Mouse (Mus musculus) neural tube, embryonic 12.5 days (tissue): Measurements from ENCODE around the gene Prdx6. TPM values are rescaled to one million over a fixed set of nuclear protein-coding genes. Genes with fewer than 3 reads are reported as not detected.
"Not testable (repeated sequence)": the region's sequence is repeated elsewhere in the genome, so short reads cannot be mapped to it uniquely, and the experiment has no call there.

Source experiments
- ATAC-seq: fragments of 200-750 bp; cut with Nextera tagmentation; 2 replicates; pipeline ENCODE4 v1.8.0; 2017; ENCODE audit warnings: low read depth, mild to moderate bottlenecking, moderate TSS enrichment, moderate library complexity; ENCODE audit not compliant: low FRiP score
- H3K27ac ChIP-seq: fragments of 300-500 bp; sonication (generic); 2 replicates; pipeline ENCODE4 v1.5.1; 2016
- H3K27me3 ChIP-seq: fragments of 300-500 bp; sonication (generic); replicated peaks from 2 replicates; pipeline ENCODE4 v1.6.1; 2016; ENCODE audit warnings: mild to moderate bottlenecking
- H3K36me3 ChIP-seq: fragments of 300-500 bp; sonication (generic); 2 replicates; pipeline ENCODE4 v1.6.1; 2016; ENCODE audit warnings: mild to moderate bottlenecking
- H3K4me1 ChIP-seq: fragments of 300-500 bp; sonication (generic); 2 replicates; pipeline ENCODE4 v1.6.1; 2016
- H3K4me2 ChIP-seq: fragments of 300-500 bp; sonication (generic); replicated peaks from 2 replicates; pipeline ENCODE4 v1.6.1; 2016; ENCODE audit warnings: mild to moderate bottlenecking
- H3K4me3 ChIP-seq: fragments of 300-500 bp; sonication (generic); 2 replicates; pipeline ENCODE4 v1.5.1; 2016
- H3K9ac ChIP-seq: fragments of 300-500 bp; sonication (generic); 2 replicates; pipeline ENCODE4 v1.6.1; 2016; ENCODE audit warnings: mild to moderate bottlenecking
- H3K9me3 ChIP-seq: fragments of 300-500 bp; sonication (generic); 2 replicates; pipeline ENCODE4 v1.6.1; 2016; ENCODE audit warnings: mild to moderate bottlenecking
- WGBS: fragments of 180-500 bp; shearing (Covaris S2); methylation state at CpG from one replicate; pipeline ENCODE4 v1.1.7; 2016; 5-methylcytosine and 5-hydroxymethylcytosine counted together
- polyA plus RNA-seq: library from polyadenylated mRNA; unstranded; fragments of >200 nt; fragmentation: Nextera tagmentation; extraction: Ambion mirVana; gene quantifications from 2 replicates; pipeline ENCODE4 v1.2.1, GENCODE M21; 2016

Prdx6 gene
- polyA plus RNA-seq, 1 experiment from 2014 or later, result 301 TPM

- H3K4me3 ChIP-seq, result no peak overlapping the region
- WGBS, result 83% methylated on average over 11 of the region's 11 CpGs
These were observed 3.1 kb downstream of the Prdx6 start for GRCm38 (mm10) chr1:161247643-161248580.

GRCm38 (mm10) chr1:161247176-161247575, 3.8 kb downstream of the Prdx6 start:
- Histone ChIP-seq H3K4me2 (no peak overlapping the region), H3K27me3 (no peaks in the 10 kb centered on the region), H3K4me1 (peaks cover 24% of the 10 kb centered on the region), H3K36me3 (peaks cover 30% of the 10 kb centered on the region), H3K4me3 (no peak overlapping the region), H3K9me3 (no peaks in the 10 kb centered on the region), H3K27ac (no peak overlapping the region), H3K9ac (no peak overlapping the region)
- ATAC-seq, result no peak
- 84% methylated on average over 3 of the region's 3 CpGs for WGBS

More at GRCm38 (mm10) chr1:161247643-161248580, 3.1 kb downstream of the Prdx6 start:
- no peaks in the 10 kb centered on the region for H3K27me3 ChIP-seq
- peak overlapping the region; percentile 76 for H3K4me2 ChIP-seq
- ATAC-seq, result no peak
- no peaks in the 10 kb centered on the region for H3K9me3 ChIP-seq
- no peak overlapping the region for H3K27ac ChIP-seq
- peaks cover 24% of the 10 kb centered on the region for H3K4me1 ChIP-seq
- peaks cover 23% of the 10 kb centered on the region for H3K36me3 ChIP-seq
- no peak overlapping the region for H3K9ac ChIP-seq

- Histone ChIP-seq H3K4me3 (no peak overlapping the region), H3K4me1 (no peaks in the 10 kb centered on the region), H3K27me3 (no peaks in the 10 kb centered on the region), H3K27ac (no peak overlapping the region), H3K36me3 (peaks cover 51% of the 10 kb centered on the region), H3K9me3 (no peaks in the 10 kb centered on the region), H3K4me2 (no peak overlapping the region), H3K9ac (no peak overlapping the region)
- ATAC-seq, result no peak
- 98% methylated on average over 4 of the region's 4 CpGs for whole genome bisulfite sequencing
These were observed 13.3 kb downstream of the Prdx6 start for GRCm38 (mm10) chr1:161237750-161238149.

GRCm38 (mm10) chr1:161237339-161237738, 13.7 kb downstream of the Prdx6 start:
- Histone ChIP-seq H3K27me3 (no peaks in the 10 kb centered on the region), H3K36me3 (peaks cover 47% of the 10 kb centered on the region), H3K9me3 (no peaks in the 10 kb centered on the region), H3K27ac (no peak overlapping the region), H3K9ac (no peak overlapping the region), H3K4me3 (no peak overlapping the region), H3K4me1 (no peaks in the 10 kb centered on the region), H3K4me2 (no peak overlapping the region)
- 97% methylated on average over 7 of the region's 7 CpGs for WGBS
- ATAC-seq, result no peak

GRCm38 (mm10) chr1:161233226-161233839, 17.7 kb downstream of the Prdx6 start:
- Histone ChIP-seq H3K36me3 (peaks cover 15% of the 10 kb centered on the region), H3K4me1 (no peaks in the 10 kb centered on the region), H3K9me3 (no peaks in the 10 kb centered on the region), H3K27ac (no peak overlapping the region), H3K4me3 (no peak overlapping the region), H3K27me3 (no peaks in the 10 kb centered on the region), H3K9ac (no peak overlapping the region), H3K4me2 (no peak overlapping the region)
- no peak for ATAC-seq
- 92% methylated on average over 13 of the region's 13 CpGs for WGBS

- H3K36me3 ChIP-seq, result peaks cover 4% of the 10 kb centered on the region; the same call in 1 of the 2 replicates
- 93% methylated on average over 5 of the region's 5 CpGs for WGBS
- no peaks in the 10 kb centered on the region for H3K9me3 ChIP-seq
- no peak overlapping the region for H3K4me2 ChIP-seq
- H3K9ac ChIP-seq, result no peak overlapping the region
- no peaks in the 10 kb centered on the region for H3K4me1 ChIP-seq
- H3K4me3 ChIP-seq, result no peak overlapping the region
- no peak overlapping the region for H3K27ac ChIP-seq
- no peaks in the 10 kb centered on the region for H3K27me3 ChIP-seq
- no peak for ATAC-seq
These were observed 18.8 kb downstream of the Prdx6 start for GRCm38 (mm10) chr1:161232181-161232580.

- Histone ChIP-seq H3K4me3 (no peak overlapping the region), H3K9me3 (no peaks in the 10 kb centered on the region), H3K4me1 (no peaks in the 10 kb centered on the region), H3K27me3 (no peaks in the 10 kb centered on the region), H3K9ac (no peak overlapping the region), H3K36me3 (no peaks in the 10 kb centered on the region), H3K4me2 (no peak overlapping the region), H3K27ac (no peak overlapping the region)
- WGBS, result 70% methylated on average over 5 of the region's 5 CpGs
- ATAC-seq, result no peak
These were observed 26.2 kb downstream of the Prdx6 start for GRCm38 (mm10) chr1:161224837-161225236.

GRCm38 (mm10) chr1:161219816-161220215, 31.2 kb downstream of the Prdx6 start:
- Histone ChIP-seq H3K4me2 (no peak overlapping the region), H3K9ac (no peak overlapping the region), H3K36me3 (no peaks in the 10 kb centered on the region), H3K9me3 (no peaks in the 10 kb centered on the region), H3K4me3 (no peak overlapping the region), H3K27me3 (no peaks in the 10 kb centered on the region), H3K4me1 (no peaks in the 10 kb centered on the region), H3K27ac (no peak overlapping the region)
- WGBS, result 70% methylated on average over 3 of the region's 3 CpGs
- ATAC-seq, result no peak

GRCm38 (mm10) chr1:161214465-161214864, 36.6 kb downstream of the Prdx6 start:
- H3K4me1 ChIP-seq, result no peaks in the 10 kb centered on the region
- H3K27me3 ChIP-seq, result no peaks in the 10 kb centered on the region
- no peak overlapping the region for H3K4me2 ChIP-seq
- no peak overlapping the region for H3K9ac ChIP-seq
- ATAC-seq, result no peak
- no peak overlapping the region for H3K27ac ChIP-seq
- no peaks in the 10 kb centered on the region for H3K36me3 ChIP-seq
- no peaks in the 10 kb centered on the region for H3K9me3 ChIP-seq
- no peak overlapping the region for H3K4me3 ChIP-seq
- WGBS, result 34% methylated on average over 4 of the region's 4 CpGs

- ATAC-seq, result no peak
- Histone ChIP-seq H3K9me3 (no peaks in the 10 kb centered on the region), H3K4me3 (no peak overlapping the region), H3K27me3 (no peaks in the 10 kb centered on the region), H3K9ac (no peak overlapping the region), H3K36me3 (no peaks in the 10 kb centered on the region), H3K4me2 (no peak overlapping the region), H3K27ac (no peak overlapping the region), H3K4me1 (no peaks in the 10 kb centered on the region)
- WGBS, result 76% methylated on average over 5 of the region's 5 CpGs
These were observed 51.2 kb downstream of the Prdx6 start for GRCm38 (mm10) chr1:161199856-161200255.

GRCm38 (mm10) chr1:161196364-161196763, 54.7 kb downstream of the Prdx6 start:
- not testable (repeated sequence) for H3K9me3 ChIP-seq, H3K27me3 ChIP-seq, H3K27ac ChIP-seq, H3K4me1 ChIP-seq, H3K9ac ChIP-seq, H3K36me3 ChIP-seq
- ATAC-seq, result peak; percentile 11; the same call in 1 of the 2 replicates
- Histone ChIP-seq H3K4me2 (peak overlapping the region; percentile 62), H3K4me3 (0 out of 2 replicates have a peak overlapping the region, but pooled peaks have one; percentile 37)
- 61% methylated on average over 11 of the region's 11 CpGs for WGBS

- H3K4me2 ChIP-seq, result peak overlapping the region; percentile 62
- H3K36me3 ChIP-seq, result no peaks in the 10 kb centered on the region
- no peaks in the 10 kb centered on the region for H3K4me1 ChIP-seq
- peak overlapping the region; percentile 13; the same call in 1 of the 2 replicates for H3K9ac ChIP-seq
- H3K27ac ChIP-seq, result no peak overlapping the region
- no peaks in the 10 kb centered on the region for H3K9me3 ChIP-seq
- H3K4me3 ChIP-seq, result peak overlapping the region; percentile 37
- under 1% methylated on average over 16 of the region's 16 CpGs for WGBS
- H3K27me3 ChIP-seq, result no peaks in the 10 kb centered on the region
- peak; percentile 99 for ATAC-seq
These were observed 55.3 kb downstream of the Prdx6 start for GRCm38 (mm10) chr1:161195541-161196351.
